Mouse (Mus musculus) gastrocnemius, postnatal 10 days (tissue): ENCODE data around the gene Fam166a. TPM values are rescaled to one million over a fixed set of nuclear protein-coding genes. Genes with fewer than 3 reads are reported as not detected.

Experiments used
- DNase-seq: peaks from one replicate; pipeline ENCODE4 v3.0.0; 2021; ENCODE audit warnings: mixed read lengths
- total RNA-seq, 2 experiments: library from RNA; stranded (reverse); gene quantifications; 2 replicates each; pipeline ENCODE4 v1.2.3; 2021

Fam166a gene
- total RNA-seq, 2 experiments from 2014 or later, result not detected

GRCm38 (mm10) chr2:25223681-25224491 lies 5.3 kb downstream of the Fam166a start:
- DNase-seq, result peak; percentile 78

- DNase-seq, result no peak
These were observed 5.9 kb downstream of the Fam166a start, which contains the start of gene Tubb4b for GRCm38 (mm10) chr2:25224492-25224765. Gene Tubb4b, minus strand, starts transcription at chr2:25224702.

- peak; percentile 92 for DNase-seq
These were observed 6.5 kb downstream of the Fam166a start for GRCm38 (mm10) chr2:25224766-25225752.

GRCm38 (mm10) chr2:25225811-25226379 lies 7.3 kb downstream of the Fam166a start:
- DNase-seq, result no peak

- DNase-seq, result peak; percentile 61
These were observed 8.3 kb downstream of the Fam166a start for GRCm38 (mm10) chr2:25226864-25227263.

- DNase-seq, result no peak
These were observed 8.9 kb downstream of the Fam166a start for GRCm38 (mm10) chr2:25227406-25227805.

- DNase-seq, result peak; percentile 84
These were observed 9.9 kb downstream of the Fam166a start for GRCm38 (mm10) chr2:25228431-25228889.

GRCm38 (mm10) chr2:25228995-25229530 lies 10.5 kb downstream of the Fam166a start:
- no peak for DNase-seq

GRCm38 (mm10) chr2:25229582-25229981 lies 11.0 kb downstream of the Fam166a start:
- no peak for DNase-seq

- no peak for DNase-seq
These were observed 12.0 kb downstream of the Fam166a start for GRCm38 (mm10) chr2:25230581-25230980.

GRCm38 (mm10) chr2:25231038-25231437 lies 12.5 kb downstream of the Fam166a start:
- no peak for DNase-seq

- no peak for DNase-seq
These were observed 14.9 kb downstream of the Fam166a start for GRCm38 (mm10) chr2:25233421-25233820.

- DNase-seq, result no peak
These were observed 15.5 kb downstream of the Fam166a start, which contains the start of gene Slc34a3 for GRCm38 (mm10) chr2:25234050-25234449. Gene Slc34a3, minus strand, starts transcription at chr2:25234364.

- no peak for DNase-seq
These were observed 16.1 kb downstream of the Fam166a start for GRCm38 (mm10) chr2:25234551-25235220.

GRCm38 (mm10) chr2:25236614-25237013 lies 18.1 kb downstream of the Fam166a start, which contains the start of gene Rnf224:
Gene Rnf224, minus strand, starts transcription at chr2:25236787.
- no peak for DNase-seq

- DNase-seq, result no peak
These were observed 19.0 kb downstream of the Fam166a start for GRCm38 (mm10) chr2:25237522-25237921.

GRCm38 (mm10) chr2:25238106-25238505 lies 19.6 kb downstream of the Fam166a start:
- DNase-seq, result no peak

- no peak for DNase-seq
These were observed 21.2 kb downstream of the Fam166a start for GRCm38 (mm10) chr2:25239766-25240165.

GRCm38 (mm10) chr2:25240310-25240709 lies 21.8 kb downstream of the Fam166a start:
- no peak for DNase-seq

GRCm38 (mm10) chr2:25240723-25241437 lies 22.3 kb downstream of the Fam166a start:
- peak; percentile 50 for DNase-seq

- no peak for DNase-seq
These were observed 22.9 kb downstream of the Fam166a start for GRCm38 (mm10) chr2:25241438-25241775.
